Mouse (Mus musculus): ENCODE measurements around the gene Fam83g. TPM values are rescaled to one million over a fixed set of nuclear protein-coding genes. Genes with fewer than 3 reads are reported as not detected.
A peak's percentile ranks its signal among the peaks of the same experiment; 100 is the strongest.
"Not testable (repeated sequence)": the region's sequence is repeated elsewhere in the genome, so short reads cannot be mapped to it uniquely, and the experiment has no call there.

The Fam83g gene
- polyA plus RNA-seq (2012; ENCODE audit: insufficient read depth, insufficient read length, missing spikeins) = 0.63 and 1.1 TPM in 2 replicates

- Histone ChIP-seq H3K27ac (replicated peaks; ENCODE audit: low read depth, low read length) (no peak within 1 kb of the TSS), H3K4me1 (ENCODE audit: control insufficient read depth, insufficient read depth, insufficient read length, low read length) (peaks cover 9% of the 10 kb centered on the region), H3K4me3 (ENCODE audit: insufficient read depth, low read depth, low read length) (peak within 1 kb of the TSS; percentile 65)
Observed at GRCm38 (mm10) chr11:61683907-61684731, at the start of gene Fam83g. Gene Fam83g (plus strand): TSS chr11:61684091.

GRCm38 (mm10) chr11:61636309-61636708 is 47.6 kb upstream of the Fam83g start:
- not testable (repeated sequence) for H3K4me3 ChIP-seq (ENCODE audit: insufficient read depth, low read depth, low read length); H3K27ac ChIP-seq (replicated peaks; ENCODE audit: low read depth, low read length); H3K4me1 ChIP-seq (ENCODE audit: control insufficient read depth, insufficient read depth, insufficient read length, low read length)

- Histone ChIP-seq H3K27ac (replicated peaks; ENCODE audit: low read depth, low read length) (no peak overlapping the region), H3K4me1 (ENCODE audit: control insufficient read depth, insufficient read depth, insufficient read length, low read length) (peaks cover 8% of the 10 kb centered on the region)
Observed at GRCm38 (mm10) chr11:61637413-61637812, 46.5 kb upstream of the Fam83g start.

GRCm38 (mm10) chr11:61637856-61638255 is 46.0 kb upstream of the Fam83g start:
- no peak overlapping the region for H3K4me3 ChIP-seq (ENCODE audit: insufficient read depth, low read depth, low read length)
- H3K4me1 ChIP-seq (ENCODE audit: control insufficient read depth, insufficient read depth, insufficient read length, low read length) = peaks cover 12% of the 10 kb centered on the region
- no peak overlapping the region for H3K27ac ChIP-seq (replicated peaks; ENCODE audit: low read depth, low read length)

More at GRCm38 (mm10) chr11:61637413-61637812, 46.5 kb upstream of the Fam83g start:
- H3K4me3 ChIP-seq (ENCODE audit: insufficient read depth, low read depth, low read length) = no peak overlapping the region

- peaks cover 17% of the 10 kb centered on the region for H3K4me1 ChIP-seq (ENCODE audit: control insufficient read depth, insufficient read depth, insufficient read length, low read length)
- H3K4me3 ChIP-seq (ENCODE audit: insufficient read depth, low read depth, low read length) = no peak overlapping the region
- H3K27ac ChIP-seq (replicated peaks; ENCODE audit: low read depth, low read length) = no peak overlapping the region
Observed at GRCm38 (mm10) chr11:61638764-61639536, 44.9 kb upstream of the Fam83g start.

GRCm38 (mm10) chr11:61639601-61640177 is 44.2 kb upstream of the Fam83g start:
- Histone ChIP-seq H3K4me3 (ENCODE audit: insufficient read depth, low read depth, low read length) (no peak overlapping the region), H3K27ac (replicated peaks; ENCODE audit: low read depth, low read length) (no peak overlapping the region), H3K4me1 (ENCODE audit: control insufficient read depth, insufficient read depth, insufficient read length, low read length) (peaks cover 20% of the 10 kb centered on the region)

GRCm38 (mm10) chr11:61640585-61640984 is 43.3 kb upstream of the Fam83g start:
- H3K4me1 ChIP-seq (ENCODE audit: control insufficient read depth, insufficient read depth, insufficient read length, low read length) = peaks cover 25% of the 10 kb centered on the region
- H3K27ac ChIP-seq (replicated peaks; ENCODE audit: low read depth, low read length) = not testable (repeated sequence)

GRCm38 (mm10) chr11:61642106-61642505 is 41.8 kb upstream of the Fam83g start:
- Histone ChIP-seq H3K27ac (replicated peaks; ENCODE audit: low read depth, low read length) (no peak overlapping the region), H3K4me1 (ENCODE audit: control insufficient read depth, insufficient read depth, insufficient read length, low read length) (peaks cover 26% of the 10 kb centered on the region)

More at GRCm38 (mm10) chr11:61640585-61640984, 43.3 kb upstream of the Fam83g start:
- H3K4me3 ChIP-seq (ENCODE audit: insufficient read depth, low read depth, low read length) = not testable (repeated sequence)

GRCm38 (mm10) chr11:61643184-61643961 is 40.5 kb upstream of the Fam83g start:
- Histone ChIP-seq H3K27ac (replicated peaks; ENCODE audit: low read depth, low read length) (peak overlapping the region; percentile 28), H3K4me1 (ENCODE audit: control insufficient read depth, insufficient read depth, insufficient read length, low read length) (peaks cover 37% of the 10 kb centered on the region), H3K4me3 (ENCODE audit: insufficient read depth, low read depth, low read length) (no peak overlapping the region)

More at GRCm38 (mm10) chr11:61642106-61642505, 41.8 kb upstream of the Fam83g start:
- H3K4me3 ChIP-seq (ENCODE audit: insufficient read depth, low read depth, low read length) = no peak overlapping the region

- Histone ChIP-seq H3K4me3 (ENCODE audit: insufficient read depth, low read depth, low read length) (no peak overlapping the region), H3K27ac (replicated peaks; ENCODE audit: low read depth, low read length) (peak overlapping the region; percentile 74), H3K4me1 (ENCODE audit: control insufficient read depth, insufficient read depth, insufficient read length, low read length) (peaks cover 41% of the 10 kb centered on the region)
Observed at GRCm38 (mm10) chr11:61644576-61645326, 39.1 kb upstream of the Fam83g start.

- Histone ChIP-seq H3K4me3 (ENCODE audit: insufficient read depth, low read depth, low read length) (no peak overlapping the region), H3K27ac (replicated peaks; ENCODE audit: low read depth, low read length) (peak overlapping the region; percentile 74), H3K4me1 (ENCODE audit: control insufficient read depth, insufficient read depth, insufficient read length, low read length) (peaks cover 41% of the 10 kb centered on the region)
Observed at GRCm38 (mm10) chr11:61645357-61645857, 38.5 kb upstream of the Fam83g start.

GRCm38 (mm10) chr11:61646499-61647039 is 37.3 kb upstream of the Fam83g start:
- Histone ChIP-seq H3K4me1 (ENCODE audit: control insufficient read depth, insufficient read depth, insufficient read length, low read length) (peaks cover 41% of the 10 kb centered on the region), H3K4me3 (ENCODE audit: insufficient read depth, low read depth, low read length) (no peak overlapping the region), H3K27ac (replicated peaks; ENCODE audit: low read depth, low read length) (no peak overlapping the region)

- Histone ChIP-seq H3K4me3 (ENCODE audit: insufficient read depth, low read depth, low read length) (no peak overlapping the region), H3K27ac (replicated peaks; ENCODE audit: low read depth, low read length) (no peak overlapping the region), H3K4me1 (ENCODE audit: control insufficient read depth, insufficient read depth, insufficient read length, low read length) (peaks cover 39% of the 10 kb centered on the region)
Observed at GRCm38 (mm10) chr11:61647110-61647910, 36.6 kb upstream of the Fam83g start.

All from brown adipose tissue, adult 24 weeks (tissue).